Mouse (Mus musculus) gastrocnemius, postnatal 4 days (tissue): ENCODE results near the gene Rtca. TPM values are rescaled to one million over a fixed set of nuclear protein-coding genes. Genes with fewer than 3 reads are reported as not detected.

Experiments used
- DNase-seq, 2 experiments: peaks; one replicate each; pipeline ENCODE4 v3.0.0; 2021 to 2022; ENCODE audit warnings: low spot score in 2 of 2, mixed read lengths in 2 of 2
- total RNA-seq, 2 experiments: library from RNA; stranded (reverse); gene quantifications; 2 replicates each; pipeline ENCODE4 v1.2.3; 2021

Gene Rtca
- total RNA-seq, 2 experiments from 2014 or later: 29.8 to 30.1 TPM

- no peak for DNase-seq
Measured at GRCm38 (mm10) chr3:116477351-116477750, 30.7 kb downstream of the Rtca start.

- DNase-seq: no peak
Measured at GRCm38 (mm10) chr3:116476686-116477298, 31.2 kb downstream of the Rtca start.

- DNase-seq: no peak
Measured at GRCm38 (mm10) chr3:116474602-116475001, 33.4 kb downstream of the Rtca start.

- DNase-seq: no peak
Measured at GRCm38 (mm10) chr3:116465709-116466108, 42.3 kb downstream of the Rtca start.

- DNase-seq: no peak
Measured at GRCm38 (mm10) chr3:116464318-116464717, 43.7 kb downstream of the Rtca start.

GRCm38 (mm10) chr3:116461053-116461452 is 47.0 kb downstream of the Rtca start:
- DNase-seq: no peak

GRCm38 (mm10) chr3:116454529-116454928 is 53.5 kb downstream of the Rtca start:
- no peak for DNase-seq

GRCm38 (mm10) chr3:116450741-116451140 is 57.3 kb downstream of the Rtca start:
- no peak for DNase-seq

GRCm38 (mm10) chr3:116444327-116444726 is 63.7 kb downstream of the Rtca start:
- DNase-seq: no peak

- no peak for DNase-seq
Measured at GRCm38 (mm10) chr3:116442788-116443187, 65.2 kb downstream of the Rtca start.

- no peak for DNase-seq
Measured at GRCm38 (mm10) chr3:116441518-116442205, 66.3 kb downstream of the Rtca start.

- no peak for DNase-seq
Measured at GRCm38 (mm10) chr3:116440066-116440997, 67.7 kb downstream of the Rtca start.

Other genes starting within 250 kb of the Rtca start
- 10 to 100 TPM; 11.8 to 15.8 TPM for gene Cdc14a, start 84.2 kb downstream of the Rtca start, total RNA-seq
- 10 to 100 TPM; 16.1 to 16.9 TPM for gene Dbt, start 4.9 kb upstream of the Rtca start, total RNA-seq
- gene Lrrc39, start 54.8 kb upstream of the Rtca start, total RNA-seq: 10 to 100 TPM; 37.8 to 38.6 TPM
- 1 to 10 TPM; 6.3 to 7.8 TPM for gene Sass6, start 86.8 kb upstream of the Rtca start, total RNA-seq
- gene Trmt13, start 106.4 kb upstream of the Rtca start, total RNA-seq: 10 to 100 TPM; 11.2 to 13.0 TPM
- gene Mfsd14a, start 154.5 kb upstream of the Rtca start, total RNA-seq: 10 to 100 TPM; 26.6 TPM
- not detected for gene Gm43191, start 173.1 kb upstream of the Rtca start, total RNA-seq
- 10 to 100 TPM; 12.6 to 15.6 TPM for gene Slc35a3, start 204.6 kb upstream of the Rtca start, total RNA-seq